Mouse (Mus musculus) MEL (cell line): Measurements from ENCODE around the gene Uckl1. TPM values are rescaled to one million over a fixed set of nuclear protein-coding genes. Genes with fewer than 3 reads are reported as not detected.
A peak's percentile ranks its signal among the peaks of the same experiment; 100 is the strongest.

Experiments used
- DNase-seq: peaks from one replicate; pipeline ENCODE4 v3.0.0; 2011; ENCODE audit warnings: low read depth, low spot score
- H3K27ac ChIP-seq: 2 replicates; pipeline ENCODE4 v1.5.1; 2012; ENCODE audit warnings: low read depth, mild to moderate bottlenecking, control low read depth, low read length, moderate library complexity; ENCODE audit not compliant: control insufficient read depth
- H3K27me3 ChIP-seq, 2 experiments: fragments of 150-350 bp in 1 of 2; sonication (generic) in 1 of 2; 2 replicates each; pipeline ENCODE4 v1.6.1; 2012; ENCODE audit warnings: low read length in 2 of 2, mild to moderate bottlenecking in 2 of 2, improper control_type of control experiment in 1 of 2, moderate library complexity in 1 of 2; ENCODE audit not compliant: insufficient read depth in 2 of 2, control insufficient read depth in 1 of 2
- H3K36me3 ChIP-seq, 2 experiments: 2 replicates each; pipeline ENCODE4 v1.6.1; 2012 to 2014; ENCODE audit warnings: low read length in 2 of 2, improper control_type of control experiment in 1 of 2, inconsistent platforms in 1 of 2, mild to moderate bottlenecking in 1 of 2; ENCODE audit not compliant: insufficient read depth in 2 of 2, control insufficient read depth in 1 of 2
- H3K4me1 ChIP-seq, 2 experiments: fragments of 150-350 bp in 1 of 2; sonication (generic) in 1 of 2; 2 replicates each; pipeline ENCODE4 v1.6.1; 2012; ENCODE audit warnings: low read length in 2 of 2, improper control_type of control experiment in 1 of 2, mild to moderate bottlenecking in 1 of 2; ENCODE audit not compliant: insufficient read depth in 2 of 2, control insufficient read depth in 1 of 2
- H3K4me3 ChIP-seq, 2 experiments: fragments of 150-350 bp in 1 of 2; sonication (generic) in 1 of 2; 2 replicates each; pipeline ENCODE4 v1.5.1; 2012; ENCODE audit warnings: low read depth in 2 of 2, low read length in 2 of 2, mild to moderate bottlenecking in 2 of 2, moderate library complexity in 2 of 2, control low read depth in 1 of 2, improper control_type of control experiment in 1 of 2; ENCODE audit not compliant: control insufficient read depth in 1 of 2, insufficient read depth in 1 of 2
- H3K79me2 ChIP-seq: 2 replicates; pipeline ENCODE4 v1.6.1; 2012; ENCODE audit warnings: mild to moderate bottlenecking, low read length, moderate library complexity; ENCODE audit not compliant: control insufficient read depth, poor library complexity, insufficient read depth
- H3K9ac ChIP-seq: 2 replicates; pipeline ENCODE4 v1.6.1; 2012; ENCODE audit warnings: low read depth, mild to moderate bottlenecking, control low read depth, low read length, moderate library complexity; ENCODE audit not compliant: control insufficient read depth, poor library complexity, severe bottlenecking
- H3K9me3 ChIP-seq: fragments of 150-350 bp; sonication (generic); replicated peaks from 2 replicates; pipeline ENCODE4 v1.6.1; 2012; ENCODE audit warnings: mild to moderate bottlenecking, low read length, improper control_type of control experiment, moderate library complexity; ENCODE audit not compliant: insufficient read depth
- CTCF ChIP-seq, 3 experiments: IDR thresholded peaks in 2 of 3; conservative IDR thresholded peaks in 1 of 3; 2 replicates each; pipeline ENCODE4 v1.5.1; 2011 to 2012; ENCODE audit warnings: low read length in 3 of 3, low read depth in 2 of 3, mild to moderate bottlenecking in 2 of 3, improper control_type of control experiment in 1 of 3, inconsistent platforms in 1 of 3, mixed read lengths in 1 of 3, moderate library complexity in 1 of 3; ENCODE audit not compliant: control insufficient read depth in 1 of 3, insufficient read depth in 1 of 3, poor library complexity in 1 of 3, severe bottlenecking in 1 of 3
- GABPA ChIP-seq: IDR thresholded peaks from 2 replicates; pipeline ENCODE4 v1.6.1; 2012; ENCODE audit warnings: low read depth, mild to moderate bottlenecking, inconsistent platforms, low read length, improper control_type of control experiment, moderate library complexity
- KAT2A ChIP-seq: conservative IDR thresholded peaks from 2 replicates; pipeline ENCODE4 v1.6.1; 2012; ENCODE audit warnings: low read depth, low read length, improper control_type of control experiment, inconsistent platforms
- MAFK ChIP-seq: IDR thresholded peaks from 2 replicates; pipeline ENCODE4 v1.6.1; 2011; ENCODE audit warnings: low read depth, mild to moderate bottlenecking, low read length, improper control_type of control experiment, borderline replicate concordance
- MXI1 ChIP-seq: IDR thresholded peaks from 2 replicates; pipeline ENCODE4 v1.6.1; 2011; ENCODE audit warnings: mild to moderate bottlenecking, low read depth, low read length, improper control_type of control experiment
- MYC ChIP-seq: IDR thresholded peaks from 2 replicates; pipeline ENCODE4 v1.6.1; 2011; ENCODE audit warnings: low read depth, mild to moderate bottlenecking, low read length, improper control_type of control experiment, moderate library complexity
- POLR2A ChIP-seq, 2 experiments: IDR thresholded peaks; 2 replicates each; pipeline ENCODE4 v1.6.1; 2011 to 2012; ENCODE audit warnings: low read length in 2 of 2, mild to moderate bottlenecking in 2 of 2, control low read depth in 1 of 2, improper control_type of control experiment in 1 of 2, low read depth in 1 of 2, moderate library complexity in 1 of 2; ENCODE audit not compliant: control insufficient read depth in 1 of 2, insufficient read depth in 1 of 2, poor library complexity in 1 of 2
- POLR2AphosphoS2 ChIP-seq: IDR thresholded peaks from 2 replicates; pipeline ENCODE4 v1.6.1; 2011; ENCODE audit warnings: low read length, improper control_type of control experiment
- RAD21 ChIP-seq: IDR thresholded peaks from 2 replicates; pipeline ENCODE4 v1.6.1; 2011; ENCODE audit warnings: mild to moderate bottlenecking, low read depth, low read length, improper control_type of control experiment
- SMC3 ChIP-seq: IDR thresholded peaks from 2 replicates; pipeline ENCODE4 v1.6.1; 2011; ENCODE audit warnings: low read depth, low read length, improper control_type of control experiment
- TBP ChIP-seq: IDR thresholded peaks from 2 replicates; pipeline ENCODE4 v1.8.0; 2011; ENCODE audit warnings: low read depth, low read length, improper control_type of control experiment
- UBTF ChIP-seq: IDR thresholded peaks from 2 replicates; pipeline ENCODE4 v1.6.1; 2012; ENCODE audit warnings: low read depth, mild to moderate bottlenecking, inconsistent platforms, low read length, improper control_type of control experiment, moderate library complexity, borderline replicate concordance; ENCODE audit not compliant: insufficient read depth
- USF1 ChIP-seq: IDR thresholded peaks from 2 replicates; pipeline ENCODE4 v1.6.1; 2014; ENCODE audit warnings: low read depth, mild to moderate bottlenecking, inconsistent platforms, low read length, improper control_type of control experiment, moderate library complexity
- ZC3H11A ChIP-seq: IDR thresholded peaks from 2 replicates; pipeline ENCODE4 v1.6.1; 2012; ENCODE audit warnings: low read depth, mild to moderate bottlenecking, inconsistent platforms, low read length, improper control_type of control experiment
- ZNF384 ChIP-seq: IDR thresholded peaks from 2 replicates; pipeline ENCODE4 v1.6.1; 2012; ENCODE audit warnings: low read depth, mild to moderate bottlenecking, inconsistent platforms, low read length, improper control_type of control experiment
- polyA plus RNA-seq, 2 experiments: library from polyadenylated mRNA; stranded (reverse) in 1 of 2; unstranded in 1 of 2; fragments of >175 nt in 1 of 2; fragments of >200 nt in 1 of 2; gene quantifications; 2 replicates each; pipeline versions ENCODE4 v1.2.1 to v1.2.4; 2012; ENCODE audit warnings: low replicate concordance in 2 of 2, low read depth in 1 of 2; ENCODE audit not compliant: insufficient read length in 2 of 2, insufficient read depth in 1 of 2, missing spikeins in 1 of 2
- total RNA-seq: library from RNA; depleted of rRNA; stranded (reverse); fragments of 300-350 nt; gene quantifications from 2 replicates; pipeline ENCODE4 v1.2.3, GENCODE M21; 2012

Gene Uckl1
- total and polyA plus RNA-seq, 3 experiments: 15.2 to 24.6 TPM; not detected in 1

DNA sequence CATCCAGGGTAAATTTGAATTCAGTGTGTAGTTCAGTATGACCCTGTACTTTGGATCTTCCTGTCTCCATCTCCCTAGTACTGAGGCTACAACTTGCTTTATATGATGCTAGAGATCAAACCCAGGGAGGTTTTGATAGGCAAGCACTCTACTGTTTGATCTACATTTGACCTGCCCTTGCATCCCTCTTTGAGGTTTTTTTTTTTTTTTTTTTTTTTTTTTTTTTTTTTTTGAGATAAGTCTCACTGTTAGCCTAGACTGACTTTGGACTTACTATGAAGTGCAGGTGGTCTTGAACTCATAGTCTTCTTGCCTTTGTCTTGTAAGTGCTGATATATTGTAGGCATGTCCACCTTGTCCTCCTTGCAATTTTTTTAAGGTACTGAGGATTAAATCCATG, 43.8 kb upstream of the Uckl1 start:
- Histone ChIP-seq H3K36me3 (peaks cover 5 to 11% of the 10 kb centered on the region in 2 experiments), H3K4me1 (peaks cover 0 to 4% of the 10 kb centered on the region in 2 experiments; a peak in 1 of 4 replicates), H3K9ac (no peak overlapping the region), H3K4me3 (no peak overlapping the region), H3K27ac (no peak overlapping the region), H3K27me3 (no peaks in the 10 kb centered on the region)
- TF ChIP-seq GABPA: no peak
- TF ChIP-seq UBTF: no peak
- no peak for TF ChIP-seq MYC
- TF ChIP-seq ZC3H11A: no peak
- TF ChIP-seq ZNF384: peak; percentile 58
- no peak for TF ChIP-seq USF1
- TF ChIP-seq MAFK: no peak
- TF ChIP-seq TBP: no peak
- TF ChIP-seq, all 39 proteins: peak for 1
- no peak for DNase-seq
- no peaks in the 10 kb centered on the region for H3K79me2 ChIP-seq
- no peaks in the 10 kb centered on the region for H3K9me3 ChIP-seq

DNA sequence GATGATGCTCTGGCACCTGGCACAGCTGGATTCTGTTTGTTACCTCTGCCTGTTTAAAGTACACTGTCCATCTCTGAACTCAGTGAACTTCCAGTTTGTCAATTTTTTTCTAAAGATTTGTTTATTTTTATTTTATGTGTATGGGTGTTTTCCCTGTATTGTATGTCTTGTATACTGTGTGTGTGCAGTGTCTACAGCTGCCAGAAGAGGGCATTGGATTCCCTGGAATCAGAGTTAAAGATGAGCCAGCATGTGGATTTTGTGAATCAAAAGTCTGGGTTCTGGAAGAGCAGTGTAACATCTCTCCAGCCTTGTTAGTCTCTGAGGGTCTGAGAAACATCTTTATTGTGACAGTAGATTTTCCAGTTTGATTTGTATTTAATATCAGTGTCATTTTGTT, 38.7 kb upstream of the Uckl1 start:
- no peaks in the 10 kb centered on the region for H3K27me3 ChIP-seq
- TF ChIP-seq POLR2A (IDR thresholded peaks at IDR 0.05; ENCODE audit: control insufficient read depth in 1 of 2, insufficient read depth in 1 of 2, low read depth in 1 of 2, low read length in 2 of 2, poor library complexity in 1 of 2) (no peak), SMC3 (peak; percentile 53), KAT2A (no peak), CTCF (IDR thresholded peaks at IDR 0.05 in 2 of 3, conservative IDR thresholded peaks at IDR 0.05 in 1 of 3; ENCODE audit: control insufficient read depth in 1 of 3, insufficient read depth in 1 of 3, low read depth in 2 of 3, low read length in 3 of 3, poor library complexity in 1 of 3, severe bottlenecking in 1 of 3) (peak; percentile 25 to 57 (median 33); a peak in 5 of 6 replicates), RAD21 (peak; percentile 20; the same call in 1 of the 2 replicates), POLR2AphosphoS2 (no peak), MXI1 (no peak)
- peaks cover 5 to 9% of the 10 kb centered on the region in 2 experiments for H3K36me3 ChIP-seq
- peak; percentile 39 for DNase-seq
- H3K79me2 ChIP-seq: no peaks in the 10 kb centered on the region
- no peaks in the 10 kb centered on the region for H3K9me3 ChIP-seq
- H3K9ac ChIP-seq: no peak overlapping the region
- H3K27ac ChIP-seq: no peak overlapping the region
- peaks cover 0 to 4% of the 10 kb centered on the region in 2 experiments; a peak in 1 of 4 replicates for H3K4me1 ChIP-seq
- H3K4me3 ChIP-seq: no peak overlapping the region
